Mouse (Mus musculus) retina, postnatal 7 days (tissue): ENCODE measurements around the gene Fgfr2.
A peak's percentile ranks its signal among the peaks of the same experiment; 100 is the strongest.
"Not testable (repeated sequence)": the region's sequence is repeated elsewhere in the genome, so short reads cannot be mapped to it uniquely, and the experiment has no call there.

Experiments
- DNase-seq: peaks from one replicate; pipeline ENCODE4 v3.0.0-alpha.2; 2012; ENCODE audit warnings: low read depth, low spot score

Gene Fgfr2

GRCm38 (mm10) chr7:132664815-132665214 is 458.3 kb downstream of the Fgfr2 start:
- no peak for DNase-seq

GRCm38 (mm10) chr7:132662831-132663230 is 460.3 kb downstream of the Fgfr2 start:
- DNase-seq: not testable (repeated sequence)

GRCm38 (mm10) chr7:132659633-132660032 is 463.5 kb downstream of the Fgfr2 start:
- no peak for DNase-seq

GRCm38 (mm10) chr7:132658688-132659087 is 464.5 kb downstream of the Fgfr2 start:
- DNase-seq: no peak

GRCm38 (mm10) chr7:132658058-132658450 is 465.1 kb downstream of the Fgfr2 start:
- DNase-seq: no peak

GRCm38 (mm10) chr7:132657371-132658057 is 465.6 kb downstream of the Fgfr2 start:
- no peak for DNase-seq

- DNase-seq: peak; percentile 82
Observed at GRCm38 (mm10) chr7:132656548-132656947, 466.6 kb downstream of the Fgfr2 start.

- DNase-seq: peak; percentile 79
Observed at GRCm38 (mm10) chr7:132656075-132656474, 467.1 kb downstream of the Fgfr2 start.

GRCm38 (mm10) chr7:132654412-132654811 is 468.7 kb downstream of the Fgfr2 start:
- no peak for DNase-seq

GRCm38 (mm10) chr7:132646514-132646913 is 476.6 kb downstream of the Fgfr2 start:
- no peak for DNase-seq

- DNase-seq: no peak
Observed at GRCm38 (mm10) chr7:132644605-132645279, 478.4 kb downstream of the Fgfr2 start.

GRCm38 (mm10) chr7:132641606-132642005 is 481.5 kb downstream of the Fgfr2 start:
- DNase-seq: no peak

- DNase-seq: no peak
Observed at GRCm38 (mm10) chr7:132640946-132641345, 482.2 kb downstream of the Fgfr2 start.

GRCm38 (mm10) chr7:132638446-132639087 is 484.6 kb downstream of the Fgfr2 start:
- peak; percentile 61 for DNase-seq

- DNase-seq: no peak
Observed at GRCm38 (mm10) chr7:132637292-132637691, 485.9 kb downstream of the Fgfr2 start.

- no peak for DNase-seq
Observed at GRCm38 (mm10) chr7:132631313-132631712, 491.8 kb downstream of the Fgfr2 start.

GRCm38 (mm10) chr7:132627448-132627847 is 495.7 kb downstream of the Fgfr2 start:
- no peak for DNase-seq

GRCm38 (mm10) chr7:132626174-132626573 is 497.0 kb downstream of the Fgfr2 start:
- no peak for DNase-seq

GRCm38 (mm10) chr7:132624161-132624560 is 499.0 kb downstream of the Fgfr2 start:
- no peak for DNase-seq

GRCm38 (mm10) chr7:132619975-132620918 is 502.9 kb downstream of the Fgfr2 start:
- no peak for DNase-seq

GRCm38 (mm10) chr7:132619549-132619948 is 503.6 kb downstream of the Fgfr2 start:
- no peak for DNase-seq
